Mouse (Mus musculus): ENCODE measurements around the gene Polr2j. TPM values are rescaled to one million over a fixed set of nuclear protein-coding genes. Genes with fewer than 3 reads are reported as not detected.

Polr2j gene
- polyA plus RNA-seq, 1 experiment: 35.3 TPM

GRCm38 (mm10) chr5:136091927-136092326 is 24.5 kb upstream of the Polr2j start:
- Histone ChIP-seq H3K4me1 (ENCODE audit: control insufficient read depth, insufficient read depth, low read length) (peaks cover 15% of the 10 kb centered on the region), H3K27ac (ENCODE audit: control insufficient read depth, insufficient read depth, low read depth, low read length) (no peak overlapping the region), H3K4me3 (ENCODE audit: control insufficient read depth, low read depth, low read length) (no peak overlapping the region), H3K36me3 (ENCODE audit: control insufficient read depth, insufficient read depth, low read length) (no peaks in the 10 kb centered on the region), H3K27me3 (ENCODE audit: control insufficient read depth, insufficient read depth, low read length) (no peaks in the 10 kb centered on the region)
- no peak for TF ChIP-seq CTCF (IDR thresholded peaks at IDR 0.05; ENCODE audit: control insufficient read depth, insufficient read depth, insufficient replicate concordance, low read depth, low read length)
- TF ChIP-seq POLR2A (IDR thresholded peaks at IDR 0.05; ENCODE audit: control insufficient read depth, low read depth, low read length): no peak

DNA sequence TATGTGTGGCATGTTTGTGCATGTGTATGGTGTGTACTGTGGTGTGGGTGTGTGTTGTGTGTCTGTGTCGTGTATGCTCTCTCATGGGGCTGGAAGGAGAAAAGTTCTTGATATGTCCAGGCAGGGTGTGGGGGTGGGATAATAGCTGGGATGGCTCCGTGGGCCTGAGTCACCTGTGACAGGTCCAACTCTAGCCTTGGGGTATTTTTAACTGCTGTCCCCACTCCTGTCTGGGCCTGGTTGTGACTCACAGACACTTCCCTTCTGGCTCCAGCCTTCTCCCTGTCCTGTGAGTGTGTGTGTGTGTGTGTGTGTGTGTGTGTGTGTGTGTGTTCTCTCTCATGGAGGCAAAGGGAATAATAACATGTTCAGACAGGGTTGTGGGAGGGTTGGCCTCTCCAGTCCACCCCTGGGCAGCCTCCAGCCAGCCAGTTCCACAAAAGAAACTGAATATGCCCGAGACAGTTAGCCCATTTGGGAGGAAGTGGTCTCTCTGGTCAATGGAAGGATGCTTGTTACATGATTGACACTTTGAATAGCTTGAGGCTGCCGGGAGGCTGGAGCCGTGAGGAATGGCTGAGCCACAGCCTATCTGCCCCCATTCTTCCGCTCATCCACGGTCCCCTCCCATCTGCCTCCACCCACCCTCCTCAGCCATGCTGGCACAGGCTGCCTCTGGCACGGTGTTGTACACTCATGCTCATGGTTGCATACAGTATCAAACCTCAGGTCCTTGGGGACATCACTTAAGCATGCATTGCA is 22.0 kb upstream of the Polr2j start:
- H3K4me1 ChIP-seq (ENCODE audit: control insufficient read depth, insufficient read depth, low read length): peaks cover 12% of the 10 kb centered on the region
- H3K27ac ChIP-seq (ENCODE audit: control insufficient read depth, insufficient read depth, low read depth, low read length): no peak overlapping the region
- TF ChIP-seq POLR2A (IDR thresholded peaks at IDR 0.05; ENCODE audit: control insufficient read depth, low read depth, low read length) (no peak), CTCF (IDR thresholded peaks at IDR 0.05; ENCODE audit: control insufficient read depth, insufficient read depth, insufficient replicate concordance, low read depth, low read length) (no peak)
- H3K4me3 ChIP-seq (ENCODE audit: control insufficient read depth, low read depth, low read length): no peak overlapping the region
- H3K27me3 ChIP-seq (ENCODE audit: control insufficient read depth, insufficient read depth, low read length): no peaks in the 10 kb centered on the region
- H3K36me3 ChIP-seq (ENCODE audit: control insufficient read depth, insufficient read depth, low read length): no peaks in the 10 kb centered on the region

DNA sequence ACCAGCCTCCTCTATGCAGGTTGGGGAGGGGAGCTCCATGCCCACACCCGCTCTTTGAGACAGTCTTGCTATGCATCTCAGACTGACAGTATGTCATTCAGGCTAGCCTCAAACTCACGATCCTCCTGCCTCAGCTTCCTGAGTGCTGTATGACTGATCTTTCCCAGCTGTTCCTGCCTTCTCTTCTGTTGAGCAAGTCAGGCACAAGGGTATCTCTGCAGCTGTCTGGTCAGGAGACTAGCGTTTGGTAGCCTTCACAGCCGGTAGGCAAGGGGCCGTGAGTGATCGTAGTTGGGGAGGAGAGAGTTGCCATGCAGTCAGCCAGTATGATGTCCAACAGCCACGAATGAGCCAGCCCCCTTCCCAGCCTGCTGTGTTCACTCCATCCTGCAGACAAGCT is 21.3 kb upstream of the Polr2j start:
- Histone ChIP-seq H3K27ac (ENCODE audit: control insufficient read depth, insufficient read depth, low read depth, low read length) (no peak overlapping the region), H3K36me3 (ENCODE audit: control insufficient read depth, insufficient read depth, low read length) (no peaks in the 10 kb centered on the region), H3K4me1 (ENCODE audit: control insufficient read depth, insufficient read depth, low read length) (peaks cover 12% of the 10 kb centered on the region), H3K4me3 (ENCODE audit: control insufficient read depth, low read depth, low read length) (no peak overlapping the region), H3K27me3 (ENCODE audit: control insufficient read depth, insufficient read depth, low read length) (no peaks in the 10 kb centered on the region)
- no peak for TF ChIP-seq CTCF (IDR thresholded peaks at IDR 0.05; ENCODE audit: control insufficient read depth, insufficient read depth, insufficient replicate concordance, low read depth, low read length)
- TF ChIP-seq POLR2A (IDR thresholded peaks at IDR 0.05; ENCODE audit: control insufficient read depth, low read depth, low read length): no peak

GRCm38 (mm10) chr5:136098536-136098935 is 17.9 kb upstream of the Polr2j start:
- no peaks in the 10 kb centered on the region for H3K27me3 ChIP-seq (ENCODE audit: control insufficient read depth, insufficient read depth, low read length)
- H3K4me1 ChIP-seq (ENCODE audit: control insufficient read depth, insufficient read depth, low read length): peaks cover 20% of the 10 kb centered on the region
- no peak overlapping the region for H3K27ac ChIP-seq (ENCODE audit: control insufficient read depth, insufficient read depth, low read depth, low read length)
- no peak for TF ChIP-seq POLR2A (IDR thresholded peaks at IDR 0.05; ENCODE audit: control insufficient read depth, low read depth, low read length)
- TF ChIP-seq CTCF (IDR thresholded peaks at IDR 0.05; ENCODE audit: control insufficient read depth, insufficient read depth, insufficient replicate concordance, low read depth, low read length): no peak
- no peak overlapping the region for H3K4me3 ChIP-seq (ENCODE audit: control insufficient read depth, low read depth, low read length)
- no peaks in the 10 kb centered on the region for H3K36me3 ChIP-seq (ENCODE audit: control insufficient read depth, insufficient read depth, low read length)

- Histone ChIP-seq H3K36me3 (ENCODE audit: control insufficient read depth, insufficient read depth, low read length) (no peaks in the 10 kb centered on the region), H3K4me1 (ENCODE audit: control insufficient read depth, insufficient read depth, low read length) (peaks cover 7% of the 10 kb centered on the region), H3K27me3 (ENCODE audit: control insufficient read depth, insufficient read depth, low read length) (no peaks in the 10 kb centered on the region), H3K4me3 (ENCODE audit: control insufficient read depth, low read depth, low read length) (peak overlapping the region; percentile 77), H3K27ac (ENCODE audit: control insufficient read depth, insufficient read depth, low read depth, low read length) (no peak overlapping the region)
- TF ChIP-seq POLR2A (IDR thresholded peaks at IDR 0.05; ENCODE audit: control insufficient read depth, low read depth, low read length): peak; percentile 45
- TF ChIP-seq CTCF (IDR thresholded peaks at IDR 0.05; ENCODE audit: control insufficient read depth, insufficient read depth, insufficient replicate concordance, low read depth, low read length): peak; percentile 98
These were observed 14.2 kb upstream of the Polr2j start for GRCm38 (mm10) chr5:136102099-136102820.

DNA sequence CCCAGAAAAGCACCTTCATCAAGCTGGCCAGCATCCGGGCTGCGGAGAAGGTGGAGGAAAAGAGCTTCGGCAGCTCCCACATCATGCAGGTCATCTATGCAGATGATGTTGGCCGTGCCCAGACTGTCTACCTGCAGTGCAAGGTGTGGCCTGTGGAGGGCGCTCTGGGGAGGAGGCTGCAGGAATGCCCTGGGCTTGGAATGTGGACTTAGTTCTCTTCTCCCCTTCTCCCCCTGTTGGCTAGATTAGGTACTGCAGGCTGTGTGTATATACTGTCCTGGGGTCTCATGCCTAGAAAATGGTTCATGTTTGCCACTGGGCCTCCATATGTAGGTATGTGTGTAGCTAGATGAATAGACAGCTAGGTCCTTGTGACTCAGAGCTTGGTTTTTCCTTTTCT is 11.9 kb upstream of the Polr2j start:
- Histone ChIP-seq H3K4me3 (ENCODE audit: control insufficient read depth, low read depth, low read length) (no peak overlapping the region), H3K4me1 (ENCODE audit: control insufficient read depth, insufficient read depth, low read length) (peaks cover 7% of the 10 kb centered on the region), H3K27ac (ENCODE audit: control insufficient read depth, insufficient read depth, low read depth, low read length) (no peak overlapping the region), H3K27me3 (ENCODE audit: control insufficient read depth, insufficient read depth, low read length) (no peaks in the 10 kb centered on the region), H3K36me3 (ENCODE audit: control insufficient read depth, insufficient read depth, low read length) (no peaks in the 10 kb centered on the region)
- peak; percentile 99 for TF ChIP-seq CTCF (IDR thresholded peaks at IDR 0.05; ENCODE audit: control insufficient read depth, insufficient read depth, insufficient replicate concordance, low read depth, low read length)
- no peak for TF ChIP-seq POLR2A (IDR thresholded peaks at IDR 0.05; ENCODE audit: control insufficient read depth, low read depth, low read length)

- H3K27ac ChIP-seq (ENCODE audit: control insufficient read depth, insufficient read depth, low read depth, low read length): no peak overlapping the region
- H3K27me3 ChIP-seq (ENCODE audit: control insufficient read depth, insufficient read depth, low read length): no peaks in the 10 kb centered on the region
- no peaks in the 10 kb centered on the region for H3K36me3 ChIP-seq (ENCODE audit: control insufficient read depth, insufficient read depth, low read length)
- H3K4me3 ChIP-seq (ENCODE audit: control insufficient read depth, low read depth, low read length): no peak overlapping the region
- peaks cover 2% of the 10 kb centered on the region for H3K4me1 ChIP-seq (ENCODE audit: control insufficient read depth, insufficient read depth, low read length)
- TF ChIP-seq POLR2A (IDR thresholded peaks at IDR 0.05; ENCODE audit: control insufficient read depth, low read depth, low read length) (no peak), CTCF (IDR thresholded peaks at IDR 0.05; ENCODE audit: control insufficient read depth, insufficient read depth, insufficient replicate concordance, low read depth, low read length) (no peak)
These were observed 7.9 kb upstream of the Polr2j start for GRCm38 (mm10) chr5:136108486-136108885.

Data from testis, adult 2 months (tissue).